Mouse (Mus musculus): Measurements from ENCODE around the gene Ezr. TPM values are rescaled to one million over a fixed set of nuclear protein-coding genes. Genes with fewer than 3 reads are reported as not detected.

The Ezr gene
- polyA plus RNA-seq, 1 experiment from 2014 or later = 50.5 TPM

GRCm38 (mm10) chr17:6797471-6797870 lies 14.9 kb upstream of the Ezr start:
- Histone ChIP-seq H3K4me3 (ENCODE audit: low read depth, low read length) (no peak overlapping the region), H3K9me3 (ENCODE audit: control insufficient read depth, low read length) (no peaks in the 10 kb centered on the region), H3K4me1 (ENCODE audit: control insufficient read depth, insufficient read depth, low read length) (no peaks in the 10 kb centered on the region), H3K27me3 (ENCODE audit: control insufficient read depth, insufficient read depth, low read length) (no peaks in the 10 kb centered on the region), H3K4me2 (ENCODE audit: low read depth, low read length) (no peak overlapping the region), H3K36me3 (ENCODE audit: control insufficient read depth, insufficient read depth, low read length) (no peaks in the 10 kb centered on the region), H3K27ac (ENCODE audit: low read depth, low read length) (no peak overlapping the region), H3K9ac (replicated peaks; ENCODE audit: low read depth, low read length) (no peak overlapping the region)
- no peak for ATAC-seq (ENCODE audit: low read depth)
- WGBS = 90% methylated on average over 4 of the region's 4 CpGs

GRCm38 (mm10) chr17:6794160-6794751 lies 11.7 kb upstream of the Ezr start:
- Histone ChIP-seq H3K4me1 (ENCODE audit: control insufficient read depth, insufficient read depth, low read length) (no peaks in the 10 kb centered on the region), H3K9ac (replicated peaks; ENCODE audit: low read depth, low read length) (no peak overlapping the region), H3K9me3 (ENCODE audit: control insufficient read depth, low read length) (no peaks in the 10 kb centered on the region), H3K27me3 (ENCODE audit: control insufficient read depth, insufficient read depth, low read length) (no peaks in the 10 kb centered on the region), H3K4me2 (ENCODE audit: low read depth, low read length) (no peak overlapping the region), H3K36me3 (ENCODE audit: control insufficient read depth, insufficient read depth, low read length) (no peaks in the 10 kb centered on the region), H3K4me3 (ENCODE audit: low read depth, low read length) (no peak overlapping the region), H3K27ac (ENCODE audit: low read depth, low read length) (no peak overlapping the region)
- ATAC-seq (ENCODE audit: low read depth) = no peak
- WGBS = 75% methylated on average over 12 of the region's 12 CpGs

DNA sequence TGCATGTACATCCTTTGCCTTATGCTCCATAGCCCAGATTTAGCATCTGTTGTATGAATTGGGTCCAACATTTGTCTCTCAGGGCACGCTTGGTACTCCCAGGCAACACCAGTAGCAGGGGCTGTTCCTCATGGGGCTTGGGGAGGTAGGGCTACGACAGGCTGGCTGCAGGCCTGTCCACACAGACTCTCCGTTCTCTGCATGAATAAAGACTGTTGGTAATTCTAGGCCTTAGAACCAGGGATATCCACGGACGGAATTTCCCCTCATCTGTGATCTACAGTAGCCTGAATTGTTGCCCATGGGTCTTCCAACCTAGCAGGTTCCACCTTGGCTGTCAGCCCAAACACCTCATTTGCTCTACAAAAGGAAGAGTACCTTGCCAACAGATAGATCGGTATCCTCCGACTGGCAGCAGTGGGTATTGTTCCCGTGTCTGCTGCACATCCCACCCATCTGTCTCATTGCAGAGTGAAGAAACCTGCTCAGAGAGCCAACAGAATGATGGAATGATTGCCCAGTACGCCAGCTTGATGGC lies 7.1 kb upstream of the Ezr start:
- ATAC-seq (ENCODE audit: low read depth) = no peak
- Histone ChIP-seq H3K9ac (replicated peaks; ENCODE audit: low read depth, low read length) (no peak overlapping the region), H3K4me3 (ENCODE audit: low read depth, low read length) (no peak overlapping the region), H3K9me3 (ENCODE audit: control insufficient read depth, low read length) (no peaks in the 10 kb centered on the region), H3K4me1 (ENCODE audit: control insufficient read depth, insufficient read depth, low read length) (no peaks in the 10 kb centered on the region), H3K27ac (ENCODE audit: low read depth, low read length) (no peak overlapping the region), H3K36me3 (ENCODE audit: control insufficient read depth, insufficient read depth, low read length) (no peaks in the 10 kb centered on the region), H3K4me2 (ENCODE audit: low read depth, low read length) (no peak overlapping the region), H3K27me3 (ENCODE audit: control insufficient read depth, insufficient read depth, low read length) (no peaks in the 10 kb centered on the region)
- 82% methylated on average over 9 of the region's 9 CpGs for WGBS

DNA sequence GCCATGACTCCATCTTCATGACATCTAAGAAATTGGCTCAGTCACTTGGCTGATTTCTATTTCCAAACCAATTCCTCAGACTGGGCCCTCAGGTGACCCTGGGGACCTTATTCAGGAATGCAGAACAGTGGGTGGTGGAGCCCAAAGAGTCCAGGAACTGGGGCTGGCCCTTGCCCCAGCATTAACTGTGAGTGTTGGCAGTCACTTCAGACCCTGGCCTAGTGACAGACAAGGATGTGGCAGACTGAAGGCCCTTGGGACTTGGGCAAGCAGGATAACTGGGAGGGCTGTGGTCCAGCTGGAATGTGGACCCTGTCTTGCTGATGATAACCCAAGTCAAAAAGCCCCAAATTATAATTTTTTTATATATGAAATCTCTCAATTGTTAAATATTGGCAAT lies 6.5 kb upstream of the Ezr start:
- no peak overlapping the region for H3K4me2 ChIP-seq (ENCODE audit: low read depth, low read length)
- H3K27ac ChIP-seq (ENCODE audit: low read depth, low read length) = no peak overlapping the region
- H3K36me3 ChIP-seq (ENCODE audit: control insufficient read depth, insufficient read depth, low read length) = no peaks in the 10 kb centered on the region
- no peaks in the 10 kb centered on the region for H3K9me3 ChIP-seq (ENCODE audit: control insufficient read depth, low read length)
- no peak overlapping the region for H3K9ac ChIP-seq (replicated peaks; ENCODE audit: low read depth, low read length)
- no peak overlapping the region for H3K4me3 ChIP-seq (ENCODE audit: low read depth, low read length)
- no peaks in the 10 kb centered on the region for H3K4me1 ChIP-seq (ENCODE audit: control insufficient read depth, insufficient read depth, low read length)
- no peak for ATAC-seq (ENCODE audit: low read depth)
- no peaks in the 10 kb centered on the region for H3K27me3 ChIP-seq (ENCODE audit: control insufficient read depth, insufficient read depth, low read length)

GRCm38 (mm10) chr17:6787241-6787640 lies 4.7 kb upstream of the Ezr start:
- WGBS = 91% methylated on average over 4 of the region's 4 CpGs
- H3K9me3 ChIP-seq (ENCODE audit: control insufficient read depth, low read length) = no peaks in the 10 kb centered on the region
- H3K9ac ChIP-seq (replicated peaks; ENCODE audit: low read depth, low read length) = no peak overlapping the region
- no peaks in the 10 kb centered on the region for H3K36me3 ChIP-seq (ENCODE audit: control insufficient read depth, insufficient read depth, low read length)
- no peak for ATAC-seq (ENCODE audit: low read depth)
- H3K4me1 ChIP-seq (ENCODE audit: control insufficient read depth, insufficient read depth, low read length) = no peaks in the 10 kb centered on the region
- no peak overlapping the region for H3K27ac ChIP-seq (ENCODE audit: low read depth, low read length)
- H3K4me3 ChIP-seq (ENCODE audit: low read depth, low read length) = no peak overlapping the region
- peaks cover 2% of the 10 kb centered on the region; the same call in 1 of the 2 replicates for H3K27me3 ChIP-seq (ENCODE audit: control insufficient read depth, insufficient read depth, low read length)
- H3K4me2 ChIP-seq (ENCODE audit: low read depth, low read length) = no peak overlapping the region

DNA sequence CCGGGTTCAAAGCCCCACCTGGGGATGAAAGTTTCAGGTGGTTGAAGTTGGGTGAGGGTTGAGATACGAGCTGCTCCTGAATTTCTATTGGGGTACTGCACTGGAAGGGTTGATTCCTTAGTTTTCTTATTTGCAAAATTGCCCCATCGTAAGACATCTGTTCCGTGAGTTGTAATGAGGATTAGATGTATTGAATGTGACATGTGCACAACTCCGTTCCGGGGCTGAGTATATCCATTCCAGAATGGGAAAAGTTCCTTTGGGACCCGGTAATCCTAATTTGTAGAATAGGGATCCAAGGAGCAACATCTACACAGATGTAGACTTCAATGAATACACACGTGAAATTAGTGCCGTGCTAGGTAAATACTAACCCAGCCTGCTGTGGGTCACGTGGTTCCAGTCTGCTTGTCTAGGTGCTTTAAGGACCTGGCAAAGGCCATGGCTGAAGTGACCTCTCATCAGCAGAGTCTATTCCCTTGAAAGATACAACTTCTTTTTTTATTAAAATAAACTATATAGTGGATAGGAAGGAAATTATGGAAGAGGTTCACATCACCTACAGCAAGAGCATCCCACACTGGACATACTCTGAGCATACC lies 1.3 kb upstream of the Ezr start:
- no peak for ATAC-seq (ENCODE audit: low read depth)
- H3K9me3 ChIP-seq (ENCODE audit: control insufficient read depth, low read length) = no peaks in the 10 kb centered on the region
- H3K27ac ChIP-seq (ENCODE audit: low read depth, low read length) = no peak overlapping the region
- 40% methylated on average over 10 of the region's 10 CpGs for WGBS
- H3K4me2 ChIP-seq (ENCODE audit: low read depth, low read length) = peak overlapping the region; percentile 89; the same call in 1 of the 2 replicates
- H3K36me3 ChIP-seq (ENCODE audit: control insufficient read depth, insufficient read depth, low read length) = no peaks in the 10 kb centered on the region
- peaks cover 8% of the 10 kb centered on the region; the same call in 1 of the 2 replicates for H3K4me1 ChIP-seq (ENCODE audit: control insufficient read depth, insufficient read depth, low read length)
- peaks cover 2% of the 10 kb centered on the region; the same call in 1 of the 2 replicates for H3K27me3 ChIP-seq (ENCODE audit: control insufficient read depth, insufficient read depth, low read length)
- no peak overlapping the region; the same call in 1 of the 2 replicates for H3K4me3 ChIP-seq (ENCODE audit: low read depth, low read length)
- H3K9ac ChIP-seq (replicated peaks; ENCODE audit: low read depth, low read length) = no peak overlapping the region

- Histone ChIP-seq H3K4me3 (ENCODE audit: low read depth, low read length) (peak overlapping the region; percentile 53), H3K9ac (replicated peaks; ENCODE audit: low read depth, low read length) (peak overlapping the region; percentile 48), H3K9me3 (ENCODE audit: control insufficient read depth, low read length) (no peaks in the 10 kb centered on the region), H3K27me3 (ENCODE audit: control insufficient read depth, insufficient read depth, low read length) (peaks cover 2% of the 10 kb centered on the region; the same call in 1 of the 2 replicates), H3K27ac (ENCODE audit: low read depth, low read length) (peak overlapping the region; percentile 30; the same call in 1 of the 2 replicates), H3K4me2 (ENCODE audit: low read depth, low read length) (peak overlapping the region; percentile 89), H3K4me1 (ENCODE audit: control insufficient read depth, insufficient read depth, low read length) (peaks cover 10% of the 10 kb centered on the region; the same call in 1 of the 2 replicates), H3K36me3 (ENCODE audit: control insufficient read depth, insufficient read depth, low read length) (no peaks in the 10 kb centered on the region)
- 0% methylated on average over 35 of the region's 58 CpGs for WGBS
- ATAC-seq (ENCODE audit: low read depth) = peak; percentile 73
These were observed 550 bp upstream of the Ezr start for GRCm38 (mm10) chr17:6783006-6783661.

- Histone ChIP-seq H3K27ac (ENCODE audit: low read depth, low read length) (no peak overlapping the region), H3K36me3 (ENCODE audit: control insufficient read depth, insufficient read depth, low read length) (no peaks in the 10 kb centered on the region), H3K9me3 (ENCODE audit: control insufficient read depth, low read length) (no peaks in the 10 kb centered on the region), H3K4me1 (ENCODE audit: control insufficient read depth, insufficient read depth, low read length) (peaks cover 10% of the 10 kb centered on the region; the same call in 1 of the 2 replicates), H3K9ac (replicated peaks; ENCODE audit: low read depth, low read length) (peak overlapping the region; percentile 48), H3K4me2 (ENCODE audit: low read depth, low read length) (peak overlapping the region; percentile 89), H3K4me3 (ENCODE audit: low read depth, low read length) (peak overlapping the region; percentile 53), H3K27me3 (ENCODE audit: control insufficient read depth, insufficient read depth, low read length) (peaks cover 2% of the 10 kb centered on the region; the same call in 1 of the 2 replicates)
- under 1% methylated on average over 21 of the region's 21 CpGs for WGBS
- no peak for ATAC-seq (ENCODE audit: low read depth)
These were observed 504 bp downstream of the Ezr start for GRCm38 (mm10) chr17:6782033-6782526.
